ENCODE assay signal across 8 mouse cellular contexts in genomic region chr11:120345067-120345681, GRCm38 (mm10). TPM values are rescaled to one million over a fixed set of nuclear protein-coding genes. Genes with fewer than 3 reads are reported as not detected.
DNase-seq lines count a peak whose midpoint lies in the region; ATAC-seq and TF ChIP-seq lines count a peak whose summit lies in the region.

No protein-coding gene starts in this region.

- no peak for ATAC-seq in heart, embryonic 16.5 days (replicated peaks; ENCODE audit: extremely low read depth, insufficient read depth, low FRiP score)
- no peak for ATAC-seq in liver, embryonic 14.5 days (ENCODE audit: insufficient read depth)

- 35% methylated on average over 1 of the region's 1 CpGs for WGBS in heart, embryonic 16.5 days
- WGBS in liver, embryonic 14.5 days (ENCODE audit: insufficient replicate concordance): 38% methylated on average over 1 of the region's 1 CpGs

- H3K4me2 ChIP-seq in heart, embryonic 16.5 days (ENCODE audit: low read depth, low read length): peak overlapping the region; percentile 69
- no peak overlapping the region for H3K4me2 ChIP-seq in liver, embryonic 14.5 days (ENCODE audit: low read depth)

- TF ChIP-seq EP300 in liver, embryonic 14.5 days (IDR thresholded peaks at IDR 0.05; ENCODE audit: low read depth): no peak

- no peaks in the 10 kb centered on the region for H3K27me3 ChIP-seq in heart, embryonic 16.5 days (ENCODE audit: control insufficient read depth, insufficient read depth, low read length)
- H3K27me3 ChIP-seq in liver, embryonic 14.5 days (ENCODE audit: control insufficient read depth, insufficient read depth, low read length): peaks cover 12% of the 10 kb centered on the region

- H3K27ac ChIP-seq in heart, embryonic 16.5 days (ENCODE audit: low read length): peak overlapping the region; percentile 22
- H3K27ac ChIP-seq in liver, embryonic 14.5 days: peak overlapping the region; percentile 16; the same call in 1 of the 2 replicates

- peak overlapping the region; percentile 44 for H3K4me3 ChIP-seq in heart, embryonic 16.5 days (ENCODE audit: low read length)
- peak overlapping the region in 1 of 2 experiments; percentile 8; a peak in 1 of 4 replicates for H3K4me3 ChIP-seq in liver, embryonic 14.5 days (ENCODE audit: insufficient read depth in 1 of 2, low read depth in 2 of 2, low read length in 2 of 2)

- peaks cover 3% of the 10 kb centered on the region for H3K4me1 ChIP-seq in heart, embryonic 16.5 days (ENCODE audit: control insufficient read depth, insufficient read depth, low read length)
- H3K4me1 ChIP-seq in liver, embryonic 14.5 days (replicated peaks; ENCODE audit: control insufficient read depth in 2 of 2, insufficient read depth in 2 of 2, low read length in 1 of 2): peaks cover 7 to 15% of the 10 kb centered on the region in 2 experiments

- no peak for TF ChIP-seq CTCF in liver, embryonic 14.5 days (IDR thresholded peaks at IDR 0.05; ENCODE audit: low read depth)

- peaks cover 10% of the 10 kb centered on the region for H3K36me3 ChIP-seq in heart, embryonic 16.5 days (ENCODE audit: control insufficient read depth, insufficient read depth)
- peaks cover 14% of the 10 kb centered on the region for H3K36me3 ChIP-seq in liver, embryonic 14.5 days (replicated peaks; ENCODE audit: control insufficient read depth, insufficient read depth, low read depth)

- no peaks in the 10 kb centered on the region; the same call in 1 of the 2 replicates for H3K9me3 ChIP-seq in heart, embryonic 16.5 days (replicated peaks; ENCODE audit: control insufficient read depth, low read length)
- H3K9me3 ChIP-seq in liver, embryonic 14.5 days (ENCODE audit: control insufficient read depth, low read length): no peaks in the 10 kb centered on the region

- DNase-seq in lung, adult 18-20 months: peak; percentile 61 to 79
- no peak for DNase-seq in lung, postnatal 14 days
- peak; percentile 70 for DNase-seq in embryo, embryonic 10.5 days (ENCODE audit: low spot score)
- no peak for DNase-seq in liver, embryonic 14.5 days (ENCODE audit: low read depth in 3 of 3, low spot score in 3 of 3)
- peak; percentile 61 for DNase-seq in skeletal muscle tissue, adult 2 months (ENCODE audit: low read depth, low spot score)
- DNase-seq in testis, postnatal 10 days (ENCODE audit: low spot score): no peak
- DNase-seq in thymus, postnatal 10 days (ENCODE audit: low spot score in 2 of 2): no peak

- peak overlapping the region; percentile 71 for H3K9ac ChIP-seq in heart, embryonic 16.5 days (ENCODE audit: low read length)
- H3K9ac ChIP-seq in liver, embryonic 14.5 days (replicated peaks): no peak overlapping the region

RNA-seq across cellular contexts. Expression of gene Actg1, which starts 3.2 kb away (rescaled TPM):
- polyA plus RNA-seq in heart, embryonic 16.5 days (2015; fragmentation: Nextera tagmentation; extraction: Ambion mirVana): 1,134 and 1,179 TPM in 2 replicates
- 256 and 265 TPM in 2 replicates for polyA plus RNA-seq in liver, embryonic 14.5 days (2012; rRNA removed)
- polyA plus RNA-seq in liver, embryonic 14.5 days (2014; fragmentation: Nextera tagmentation; extraction: Ambion mirVana): 451 and 544 TPM in 2 replicates

RNA-seq across cellular contexts. Expression of gene Fscn2, which starts 16.2 kb away (rescaled TPM):
- 0.71 and 0.91 TPM in 2 replicates for polyA plus RNA-seq in heart, embryonic 16.5 days (2015; fragmentation: Nextera tagmentation; extraction: Ambion mirVana)
- not detected in 2 replicates for polyA plus RNA-seq in liver, embryonic 14.5 days (2012; rRNA removed)
- not detected in 2 replicates for polyA plus RNA-seq in liver, embryonic 14.5 days (2014; fragmentation: Nextera tagmentation; extraction: Ambion mirVana)

RNA-seq across cellular contexts. Expression of gene Faap100, which starts 33.4 kb away (rescaled TPM):
- 28.8 and 37.3 TPM in 2 replicates for polyA plus RNA-seq in heart, embryonic 16.5 days (2015; fragmentation: Nextera tagmentation; extraction: Ambion mirVana)
- 5.3 and 6.3 TPM in 2 replicates for polyA plus RNA-seq in liver, embryonic 14.5 days (2012; rRNA removed)
- 4.5 and 5.4 TPM in 2 replicates for polyA plus RNA-seq in liver, embryonic 14.5 days (2014; fragmentation: Nextera tagmentation; extraction: Ambion mirVana)

Comparison
In these comparisons a context has a peak if more than half of its experiments do, and no peak if none do; other contexts are left out.
1. DNase-seq: peak in lung, adult 18-20 months (2 of 2), embryo, embryonic 10.5 days (single experiment) and skeletal muscle tissue, adult 2 months (single experiment); none in lung, postnatal 14 days (single experiment), liver, embryonic 14.5 days (0 of 3), testis, postnatal 10 days (single experiment) and thymus, postnatal 10 days (0 of 2).